Mouse (Mus musculus): ENCODE data around the gene Plekhg4. TPM values are rescaled to one million over a fixed set of nuclear protein-coding genes. Genes with fewer than 3 reads are reported as not detected.

The Plekhg4 gene
- polyA plus RNA-seq, 1 experiment from 2014 or later, result 0.11 TPM

DNA sequence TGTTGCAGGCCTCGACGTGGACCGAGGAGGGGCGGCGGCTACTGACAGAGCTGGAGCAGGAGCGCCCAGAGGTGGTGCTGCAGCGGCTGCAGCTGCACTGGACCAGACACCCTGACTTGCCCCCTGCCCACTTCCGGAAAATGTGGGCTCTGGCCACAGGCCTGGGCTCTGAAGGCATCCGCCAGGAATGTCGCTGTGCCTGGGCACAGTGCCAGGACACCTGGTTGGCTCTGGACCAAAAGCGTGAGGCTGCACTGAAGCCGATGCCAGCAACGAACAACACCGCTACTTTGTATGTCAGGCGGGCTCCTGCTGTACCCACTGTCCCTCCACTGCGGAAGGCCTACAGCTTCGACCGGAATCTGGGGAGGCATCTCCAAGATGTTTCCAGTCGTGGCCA, 5.6 kb downstream of the Plekhg4 start:
- H3K9ac ChIP-seq (ENCODE audit: low read depth, low read length), result no peak overlapping the region

DNA sequence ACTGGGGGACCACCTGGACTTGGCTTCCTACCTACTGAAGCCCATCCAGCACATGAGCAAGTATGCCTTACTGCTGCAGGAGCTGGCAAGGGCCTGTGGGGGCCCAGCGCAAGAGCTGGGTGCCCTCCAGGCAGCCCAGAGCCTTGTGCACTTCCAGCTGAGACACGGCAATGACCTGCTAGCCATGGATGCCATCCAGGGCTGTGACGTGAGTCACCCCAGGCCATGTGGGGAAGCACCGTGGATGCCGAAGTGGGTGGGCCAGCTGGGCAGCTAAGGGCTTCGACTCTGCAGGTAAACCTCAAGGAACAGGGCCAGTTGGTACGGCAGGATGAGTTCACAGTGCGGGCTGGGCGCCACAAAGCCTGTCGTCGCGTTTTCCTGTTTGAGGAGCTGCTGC, 7.2 kb downstream of the Plekhg4 start:
- no peak overlapping the region for H3K4me2 ChIP-seq
- H3K4me1 ChIP-seq (ENCODE audit: control insufficient read depth, insufficient read depth, low read length), result peaks cover 5% of the 10 kb centered on the region
- H3K9me3 ChIP-seq (replicated peaks; ENCODE audit: control insufficient read depth, low read length), result no peaks in the 10 kb centered on the region
- 78% methylated on average over 12 of the region's 12 CpGs for WGBS (ENCODE audit: insufficient replicate concordance)
- H3K36me3 ChIP-seq (ENCODE audit: control insufficient read depth, insufficient read depth, low read length), result no peaks in the 10 kb centered on the region
- no peak for ATAC-seq (replicated peaks; ENCODE audit: insufficient number of reproducible peaks, low FRiP score, low TSS enrichment)
- peaks cover 7% of the 10 kb centered on the region; the same call in 1 of the 2 replicates for H3K27me3 ChIP-seq (ENCODE audit: control insufficient read depth, insufficient read depth, low read length)
- H3K9ac ChIP-seq (ENCODE audit: low read depth, low read length), result no peak overlapping the region
- H3K4me3 ChIP-seq (ENCODE audit: low read depth, low read length), result no peak overlapping the region
- no peak overlapping the region for H3K27ac ChIP-seq (ENCODE audit: low read depth, low read length)

More for the DNA sequence above, 5.6 kb downstream of the Plekhg4 start:
- no peak overlapping the region for H3K4me3 ChIP-seq (ENCODE audit: low read depth, low read length)
- H3K4me1 ChIP-seq (ENCODE audit: control insufficient read depth, insufficient read depth, low read length), result peaks cover 5% of the 10 kb centered on the region
- 55% methylated on average over 19 of the region's 19 CpGs for WGBS (ENCODE audit: insufficient replicate concordance)
- H3K36me3 ChIP-seq (ENCODE audit: control insufficient read depth, insufficient read depth, low read length), result no peaks in the 10 kb centered on the region
- no peak for ATAC-seq (replicated peaks; ENCODE audit: insufficient number of reproducible peaks, low FRiP score, low TSS enrichment)
- no peaks in the 10 kb centered on the region for H3K9me3 ChIP-seq (replicated peaks; ENCODE audit: control insufficient read depth, low read length)
- H3K27ac ChIP-seq (ENCODE audit: low read depth, low read length), result no peak overlapping the region
- H3K27me3 ChIP-seq (ENCODE audit: control insufficient read depth, insufficient read depth, low read length), result peaks cover 7% of the 10 kb centered on the region; the same call in 1 of the 2 replicates
- no peak overlapping the region for H3K4me2 ChIP-seq

DNA sequence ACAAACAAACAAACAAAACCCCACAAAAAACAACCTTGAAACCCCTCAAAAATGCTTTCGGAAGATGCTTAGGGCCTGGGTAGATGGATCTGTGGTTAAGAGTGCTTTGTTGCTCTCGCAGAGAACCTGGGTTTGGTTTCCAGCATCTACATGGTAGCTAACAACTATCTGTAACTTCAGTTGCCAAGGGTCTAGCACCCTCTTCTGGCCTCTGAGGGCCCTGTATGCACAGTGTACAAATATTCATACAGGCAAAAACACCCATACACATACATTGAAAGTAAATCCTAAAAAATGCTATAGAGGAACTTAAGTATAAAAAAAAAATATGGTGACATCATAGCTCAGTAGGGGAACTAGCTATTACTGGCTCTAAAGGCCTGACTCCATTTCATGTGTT, 11.0 kb downstream of the Plekhg4 start:
- ATAC-seq (replicated peaks; ENCODE audit: insufficient number of reproducible peaks, low FRiP score, low TSS enrichment), result no peak
- Histone ChIP-seq H3K27me3 (ENCODE audit: control insufficient read depth, insufficient read depth, low read length) (no peaks in the 10 kb centered on the region), H3K27ac (ENCODE audit: low read depth, low read length) (no peak overlapping the region), H3K4me2 (no peak overlapping the region), H3K4me1 (ENCODE audit: control insufficient read depth, insufficient read depth, low read length) (peaks cover 7% of the 10 kb centered on the region), H3K4me3 (ENCODE audit: low read depth, low read length) (no peak overlapping the region), H3K9me3 (replicated peaks; ENCODE audit: control insufficient read depth, low read length) (no peaks in the 10 kb centered on the region), H3K9ac (ENCODE audit: low read depth, low read length) (no peak overlapping the region), H3K36me3 (ENCODE audit: control insufficient read depth, insufficient read depth, low read length) (no peaks in the 10 kb centered on the region)
- 87% methylated on average over 2 of the region's 2 CpGs for WGBS (ENCODE audit: insufficient replicate concordance)

DNA sequence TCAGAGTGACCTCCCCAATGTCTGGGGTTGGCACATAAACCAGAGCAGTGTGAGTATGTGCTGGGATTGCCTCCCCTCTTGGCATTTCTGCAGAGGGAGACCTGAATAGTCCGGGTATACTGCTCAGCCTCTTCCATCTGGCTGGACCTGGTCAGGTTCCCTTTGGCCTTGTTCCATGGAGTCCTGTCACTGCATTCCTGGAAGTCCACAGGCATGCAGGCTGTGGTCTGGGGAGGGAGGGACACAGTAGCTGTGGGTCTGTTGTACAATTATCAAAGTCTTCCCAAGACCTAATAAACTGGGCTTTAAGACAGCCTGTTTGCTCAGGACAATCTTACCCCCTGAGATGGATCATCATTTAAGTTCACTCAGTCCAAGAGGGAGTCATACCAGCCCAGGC, 14.1 kb downstream of the Plekhg4 start:
- no peaks in the 10 kb centered on the region for H3K36me3 ChIP-seq (ENCODE audit: control insufficient read depth, insufficient read depth, low read length)
- H3K4me2 ChIP-seq, result no peak overlapping the region
- 48% methylated on average over 1 of the region's 1 CpGs for WGBS (ENCODE audit: insufficient replicate concordance)
- H3K9me3 ChIP-seq (replicated peaks; ENCODE audit: control insufficient read depth, low read length), result no peaks in the 10 kb centered on the region
- ATAC-seq (replicated peaks; ENCODE audit: insufficient number of reproducible peaks, low FRiP score, low TSS enrichment), result no peak
- H3K27ac ChIP-seq (ENCODE audit: low read depth, low read length), result no peak overlapping the region
- peaks cover 5% of the 10 kb centered on the region; the same call in 1 of the 2 replicates for H3K27me3 ChIP-seq (ENCODE audit: control insufficient read depth, insufficient read depth, low read length)
- no peak overlapping the region for H3K4me3 ChIP-seq (ENCODE audit: low read depth, low read length)
- H3K4me1 ChIP-seq (ENCODE audit: control insufficient read depth, insufficient read depth, low read length), result peaks cover 7% of the 10 kb centered on the region
- H3K9ac ChIP-seq (ENCODE audit: low read depth, low read length), result no peak overlapping the region

DNA sequence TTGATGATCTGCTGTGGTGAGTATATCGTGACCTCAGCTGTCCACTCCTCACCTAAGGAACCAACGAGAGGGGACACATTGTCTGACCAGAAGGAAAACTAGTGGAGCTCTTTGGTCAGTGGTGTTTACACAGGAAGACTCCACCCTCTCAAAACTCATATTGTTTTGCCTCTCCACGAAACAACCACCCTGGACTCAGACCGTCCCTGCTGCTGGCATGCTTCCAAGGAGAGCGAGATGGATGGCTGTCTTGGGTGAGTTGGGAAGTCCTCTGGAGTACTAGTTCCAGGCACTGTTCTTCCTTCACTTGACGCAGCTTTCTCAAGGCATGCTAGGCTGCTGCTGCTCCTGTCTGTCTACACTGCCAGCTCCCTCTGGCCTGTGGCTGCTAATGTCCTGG, 16.0 kb downstream of the Plekhg4 start:
- no peaks in the 10 kb centered on the region for H3K36me3 ChIP-seq (ENCODE audit: control insufficient read depth, insufficient read depth, low read length)
- 71% methylated on average over 6 of the region's 6 CpGs for WGBS (ENCODE audit: insufficient replicate concordance)
- H3K4me1 ChIP-seq (ENCODE audit: control insufficient read depth, insufficient read depth, low read length), result peaks cover 7% of the 10 kb centered on the region
- ATAC-seq (replicated peaks; ENCODE audit: insufficient number of reproducible peaks, low FRiP score, low TSS enrichment), result no peak
- no peak overlapping the region for H3K4me3 ChIP-seq (ENCODE audit: low read depth, low read length)
- H3K9me3 ChIP-seq (replicated peaks; ENCODE audit: control insufficient read depth, low read length), result no peaks in the 10 kb centered on the region
- H3K27me3 ChIP-seq (ENCODE audit: control insufficient read depth, insufficient read depth, low read length), result peaks cover 5% of the 10 kb centered on the region; the same call in 1 of the 2 replicates
- H3K9ac ChIP-seq (ENCODE audit: low read depth, low read length), result no peak overlapping the region
- H3K27ac ChIP-seq (ENCODE audit: low read depth, low read length), result no peak overlapping the region
- no peak overlapping the region for H3K4me2 ChIP-seq

DNA sequence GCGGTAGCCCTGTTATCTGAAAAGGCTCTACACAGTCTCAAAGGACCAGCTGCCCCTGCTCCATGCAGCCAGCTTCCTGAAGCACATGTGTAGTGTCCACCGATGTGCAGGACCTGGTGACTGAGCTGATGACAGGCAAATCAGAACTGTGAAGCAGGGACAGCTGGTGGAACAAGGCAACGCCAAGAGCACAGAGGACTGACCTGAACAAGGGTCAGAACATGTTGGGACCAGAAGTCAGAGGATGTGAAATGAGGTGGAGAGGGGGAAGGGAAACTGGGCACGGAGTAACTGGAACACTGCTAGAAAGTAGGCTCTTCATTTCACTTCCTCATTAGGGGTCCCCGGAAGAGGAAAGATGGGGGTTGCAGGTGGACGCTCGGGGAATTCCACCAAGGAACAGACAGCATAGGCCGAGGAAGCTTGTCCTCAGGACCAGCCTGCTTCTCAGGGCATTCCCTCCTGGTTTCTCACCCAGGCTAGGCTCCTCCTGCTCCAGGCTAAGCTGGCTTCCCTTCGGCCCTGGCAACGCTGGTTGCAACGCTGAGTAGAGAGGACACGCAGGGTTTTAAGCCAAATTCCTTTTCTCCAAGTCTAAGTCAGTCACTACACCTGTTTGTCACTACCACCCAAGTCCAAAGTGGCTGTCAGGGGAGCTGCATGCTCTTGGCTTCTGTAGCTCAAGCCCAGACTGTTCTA, 20.2 kb downstream of the Plekhg4 start:
- Histone ChIP-seq H3K27ac (ENCODE audit: low read depth, low read length) (no peak overlapping the region), H3K9me3 (replicated peaks; ENCODE audit: control insufficient read depth, low read length) (no peaks in the 10 kb centered on the region), H3K9ac (ENCODE audit: low read depth, low read length) (no peak overlapping the region), H3K4me3 (ENCODE audit: low read depth, low read length) (no peak overlapping the region), H3K36me3 (ENCODE audit: control insufficient read depth, insufficient read depth, low read length) (no peaks in the 10 kb centered on the region), H3K4me2 (no peak overlapping the region), H3K4me1 (ENCODE audit: control insufficient read depth, insufficient read depth, low read length) (no peaks in the 10 kb centered on the region; the same call in 1 of the 2 replicates), H3K27me3 (ENCODE audit: control insufficient read depth, insufficient read depth, low read length) (peaks cover 12% of the 10 kb centered on the region)
- ATAC-seq (replicated peaks; ENCODE audit: insufficient number of reproducible peaks, low FRiP score, low TSS enrichment), result peak; percentile 46
- WGBS (ENCODE audit: insufficient replicate concordance), result 70% methylated on average over 12 of the region's 12 CpGs

DNA sequence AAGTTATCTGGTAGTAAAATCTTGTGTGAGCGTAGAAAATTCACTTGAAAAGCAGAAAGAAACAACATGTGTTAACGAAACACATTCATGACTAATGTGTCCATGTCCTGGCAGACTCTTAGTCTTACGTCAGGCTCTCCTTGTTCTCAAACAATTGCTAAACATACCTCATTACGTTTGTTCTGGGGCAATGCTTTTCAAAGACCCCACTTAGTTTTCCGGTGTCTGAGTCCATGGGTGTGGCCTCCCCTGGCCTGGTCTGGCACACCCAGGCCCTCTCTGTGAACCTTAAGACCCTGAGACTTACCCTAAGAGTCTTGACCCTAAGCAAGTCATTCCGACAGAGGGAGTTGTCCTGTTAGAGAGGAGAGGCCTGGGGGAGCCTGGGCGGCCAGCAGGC, 20.8 kb downstream of the Plekhg4 start:
- Histone ChIP-seq H3K4me1 (ENCODE audit: control insufficient read depth, insufficient read depth, low read length) (no peaks in the 10 kb centered on the region; the same call in 1 of the 2 replicates), H3K9me3 (replicated peaks; ENCODE audit: control insufficient read depth, low read length) (no peaks in the 10 kb centered on the region), H3K27me3 (ENCODE audit: control insufficient read depth, insufficient read depth, low read length) (peaks cover 12% of the 10 kb centered on the region), H3K36me3 (ENCODE audit: control insufficient read depth, insufficient read depth, low read length) (no peaks in the 10 kb centered on the region), H3K4me3 (ENCODE audit: low read depth, low read length) (no peak overlapping the region), H3K27ac (ENCODE audit: low read depth, low read length) (no peak overlapping the region), H3K4me2 (no peak overlapping the region), H3K9ac (ENCODE audit: low read depth, low read length) (no peak overlapping the region)
- 71% methylated on average over 7 of the region's 7 CpGs for WGBS (ENCODE audit: insufficient replicate concordance)
- ATAC-seq (replicated peaks; ENCODE audit: insufficient number of reproducible peaks, low FRiP score, low TSS enrichment), result no peak

DNA sequence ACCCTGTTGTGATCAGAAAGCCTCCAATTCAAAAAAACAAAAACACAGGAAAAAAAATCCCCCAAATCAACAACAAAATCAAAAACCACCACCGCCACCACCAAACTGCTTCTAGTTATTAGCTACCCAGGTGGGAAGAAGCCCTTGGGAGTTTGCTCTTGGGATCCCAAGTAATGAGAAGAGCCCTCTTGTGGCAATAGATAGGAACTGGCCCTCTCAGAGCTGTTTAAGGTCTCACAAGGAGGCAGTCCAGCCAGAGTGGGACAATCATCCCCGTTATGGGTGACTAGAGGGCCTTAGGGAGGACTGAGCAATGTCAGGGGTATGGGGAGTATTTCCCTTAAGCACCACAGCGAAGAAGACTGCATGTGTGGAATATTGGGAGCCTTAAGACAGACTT, 24.7 kb downstream of the Plekhg4 start:
- ATAC-seq (replicated peaks; ENCODE audit: insufficient number of reproducible peaks, low FRiP score, low TSS enrichment), result no peak
- no peak overlapping the region for H3K27ac ChIP-seq (ENCODE audit: low read depth, low read length)
- H3K4me3 ChIP-seq (ENCODE audit: low read depth, low read length), result no peak overlapping the region
- H3K4me1 ChIP-seq (ENCODE audit: control insufficient read depth, insufficient read depth, low read length), result no peaks in the 10 kb centered on the region
- no peak overlapping the region for H3K4me2 ChIP-seq
- H3K9me3 ChIP-seq (replicated peaks; ENCODE audit: control insufficient read depth, low read length), result no peaks in the 10 kb centered on the region
- no peaks in the 10 kb centered on the region for H3K36me3 ChIP-seq (ENCODE audit: control insufficient read depth, insufficient read depth, low read length)
- no peak overlapping the region for H3K9ac ChIP-seq (ENCODE audit: low read depth, low read length)
- H3K27me3 ChIP-seq (ENCODE audit: control insufficient read depth, insufficient read depth, low read length), result peaks cover 7% of the 10 kb centered on the region
- WGBS (ENCODE audit: insufficient replicate concordance), result 36% methylated on average over 3 of the region's 3 CpGs

DNA sequence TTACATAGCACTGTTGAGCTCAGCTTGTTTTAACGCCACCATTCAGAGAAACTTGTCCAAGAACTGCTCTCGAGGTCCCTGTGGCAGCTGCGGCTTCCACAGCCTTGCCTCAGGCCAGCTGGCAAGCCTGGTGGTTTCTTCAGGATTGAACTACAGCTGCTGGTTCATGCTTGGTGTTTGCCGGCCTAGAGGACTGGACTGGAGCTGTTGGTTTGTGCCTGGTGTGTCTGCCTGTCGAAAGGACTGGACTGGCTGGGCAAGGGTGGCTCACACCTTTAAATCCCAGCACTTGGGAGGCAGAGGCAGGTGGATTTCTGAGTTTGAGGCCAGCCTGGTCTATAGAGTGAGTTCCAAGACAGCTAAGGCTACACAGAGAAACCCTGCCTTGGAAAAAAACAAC, 26.9 kb downstream of the Plekhg4 start:
- no peaks in the 10 kb centered on the region for H3K36me3 ChIP-seq (ENCODE audit: control insufficient read depth, insufficient read depth, low read length)
- 75% methylated on average over 5 of the region's 5 CpGs for WGBS (ENCODE audit: insufficient replicate concordance)
- H3K9me3 ChIP-seq (replicated peaks; ENCODE audit: control insufficient read depth, low read length), result no peaks in the 10 kb centered on the region
- no peak overlapping the region for H3K27ac ChIP-seq (ENCODE audit: low read depth, low read length)
- peaks cover 3% of the 10 kb centered on the region for H3K27me3 ChIP-seq (ENCODE audit: control insufficient read depth, insufficient read depth, low read length)
- H3K9ac ChIP-seq (ENCODE audit: low read depth, low read length), result no peak overlapping the region
- H3K4me1 ChIP-seq (ENCODE audit: control insufficient read depth, insufficient read depth, low read length), result no peaks in the 10 kb centered on the region
- H3K4me3 ChIP-seq (ENCODE audit: low read depth, low read length), result no peak overlapping the region
- H3K4me2 ChIP-seq, result no peak overlapping the region
- no peak for ATAC-seq (replicated peaks; ENCODE audit: insufficient number of reproducible peaks, low FRiP score, low TSS enrichment)

All from heart, embryonic 11.5 days (tissue).